Mouse (Mus musculus): ENCODE measurements around the gene Atic.

The Atic gene

GRCm38 (mm10) chr1:71556688-71557612, at the start of gene Atic:
Gene Atic, plus strand, starts transcription at chr1:71557150.
- in situ Hi-C loops (cut with MboI, MseI), result loop anchor here (25.0 kb wide), 1 partner anchor 780 kb away; no protein-coding TSS in a partner anchor

GRCm38 (mm10) chr1:71507251-71507650, 49.7 kb upstream of the Atic start:
- in situ Hi-C loops (cut with MboI, MseI), result loop anchor here (10.0 kb wide), 1 partner anchor 1722 kb away; no protein-coding TSS in a partner anchor

- in situ Hi-C loops (cut with MboI, MseI), result no loop called here
Measured at GRCm38 (mm10) chr1:71515041-71515440, 41.9 kb upstream of the Atic start.

- in situ Hi-C loops (cut with MboI, MseI), result no loop called here
Measured at GRCm38 (mm10) chr1:71528808-71529648, 27.9 kb upstream of the Atic start.

GRCm38 (mm10) chr1:71530779-71531178, 26.2 kb upstream of the Atic start:
- in situ Hi-C loops (cut with MboI, MseI), result no loop called here

- in situ Hi-C loops (cut with MboI, MseI), result no loop called here
Measured at GRCm38 (mm10) chr1:71531653-71532052, 25.3 kb upstream of the Atic start.

GRCm38 (mm10) chr1:71539641-71540040, 17.3 kb upstream of the Atic start:
- in situ Hi-C loops (cut with MboI, MseI), result no loop called here

- in situ Hi-C loops (cut with MboI, MseI), result no loop called here
Measured at GRCm38 (mm10) chr1:71540437-71540836, 16.5 kb upstream of the Atic start.

GRCm38 (mm10) chr1:71550626-71551195, 6.2 kb upstream of the Atic start:
- in situ Hi-C loops (cut with MboI, MseI), result loop anchor here (5.0 to 25.0 kb wide), 2 partner anchors 448 to 787 kb away; partner anchors contain the start of gene Bard1

GRCm38 (mm10) chr1:71560626-71561025, 3.7 kb downstream of the Atic start:
- in situ Hi-C loops (cut with MboI, MseI), result loop anchor here (25.0 kb wide), 1 partner anchor 777 kb away; no protein-coding TSS in a partner anchor

GRCm38 (mm10) chr1:71564291-71564690, 7.3 kb downstream of the Atic start:
- in situ Hi-C loops (cut with MboI, MseI), result loop anchor here (25.0 kb wide), 1 partner anchor 773 kb away; no protein-coding TSS in a partner anchor

GRCm38 (mm10) chr1:71567884-71568605, 11.1 kb downstream of the Atic start:
- in situ Hi-C loops (cut with MboI, MseI), result loop anchor here (25.0 kb wide), 1 partner anchor 769 kb away; no protein-coding TSS in a partner anchor

- in situ Hi-C loops (cut with MboI, MseI), result loop anchor here (25.0 kb wide), 1 partner anchor 767 kb away; no protein-coding TSS in a partner anchor
Measured at GRCm38 (mm10) chr1:71570116-71570515, 13.2 kb downstream of the Atic start.

- in situ Hi-C loops (cut with MboI, MseI), result no loop called here
Measured at GRCm38 (mm10) chr1:71575987-71576386, 19.0 kb downstream of the Atic start.

- in situ Hi-C loops (cut with MboI, MseI), result no loop called here
Measured at GRCm38 (mm10) chr1:71576837-71577236, 19.9 kb downstream of the Atic start.

GRCm38 (mm10) chr1:71579526-71579925, 22.6 kb downstream of the Atic start:
- in situ Hi-C loops (cut with MboI, MseI), result no loop called here

- in situ Hi-C loops (cut with MboI, MseI), result no loop called here
Measured at GRCm38 (mm10) chr1:71580408-71580807, 23.5 kb downstream of the Atic start.

GRCm38 (mm10) chr1:71583302-71583701, 26.4 kb downstream of the Atic start:
- in situ Hi-C loops (cut with MboI, MseI), result no loop called here

GRCm38 (mm10) chr1:71583900-71584299, 26.9 kb downstream of the Atic start:
- in situ Hi-C loops (cut with MboI, MseI), result no loop called here

- in situ Hi-C loops (cut with MboI, MseI), result no loop called here
Measured at GRCm38 (mm10) chr1:71586658-71587057, 29.7 kb downstream of the Atic start.

GRCm38 (mm10) chr1:71590038-71590437, 33.1 kb downstream of the Atic start:
- in situ Hi-C loops (cut with MboI, MseI), result no loop called here
